Mouse (Mus musculus) olfactory bulb, adult 2 months (tissue): ENCODE data around the gene Tusc1. TPM values are rescaled to one million over a fixed set of nuclear protein-coding genes. Genes with fewer than 3 reads are reported as not detected.

Source experiments
- H3K27ac ChIP-seq: fragments of 200-500 bp; 2 replicates; pipeline ENCODE4 v1.5.1; 2012; ENCODE audit warnings: low read depth, low read length; ENCODE audit not compliant: insufficient read depth
- H3K4me1 ChIP-seq: fragments of 200-500 bp; 2 replicates; pipeline ENCODE4 v1.6.1; 2012; ENCODE audit warnings: low read length; ENCODE audit not compliant: control insufficient read depth, insufficient read depth
- H3K4me3 ChIP-seq: fragments of 200-500 bp; 2 replicates; pipeline ENCODE4 v1.5.1; 2012; ENCODE audit warnings: mild to moderate bottlenecking, low read depth, low read length, moderate library complexity; ENCODE audit not compliant: insufficient read depth
- CTCF ChIP-seq: fragments of 200-500 bp; IDR thresholded peaks from 2 replicates; pipeline ENCODE4 v1.5.1; 2012; ENCODE audit warnings: low read depth, mild to moderate bottlenecking, low read length, moderate library complexity; ENCODE audit not compliant: insufficient read depth
- POLR2A ChIP-seq: fragments of 200-500 bp; IDR thresholded peaks from 2 replicates; pipeline ENCODE4 v1.6.1; 2012; ENCODE audit warnings: mild to moderate bottlenecking, low read depth, low read length, moderate library complexity; ENCODE audit not compliant: insufficient read depth
- WGBS: fragments of 180-500 bp; shearing (Covaris S2); methylation state at CpG from one replicate; pipeline ENCODE4 v1.1.7; 2018; 5-methylcytosine and 5-hydroxymethylcytosine counted together
- polyA plus RNA-seq: library from polyadenylated mRNA; stranded (reverse); fragments of >200 nt; gene quantifications from 2 replicates; pipeline ENCODE4 v1.2.4, GENCODE M21; 2012; ENCODE audit warnings: low replicate concordance; ENCODE audit not compliant: missing spikeins, insufficient read depth, insufficient read length

Gene Tusc1
- not detected in 2 replicates for polyA plus RNA-seq

DNA sequence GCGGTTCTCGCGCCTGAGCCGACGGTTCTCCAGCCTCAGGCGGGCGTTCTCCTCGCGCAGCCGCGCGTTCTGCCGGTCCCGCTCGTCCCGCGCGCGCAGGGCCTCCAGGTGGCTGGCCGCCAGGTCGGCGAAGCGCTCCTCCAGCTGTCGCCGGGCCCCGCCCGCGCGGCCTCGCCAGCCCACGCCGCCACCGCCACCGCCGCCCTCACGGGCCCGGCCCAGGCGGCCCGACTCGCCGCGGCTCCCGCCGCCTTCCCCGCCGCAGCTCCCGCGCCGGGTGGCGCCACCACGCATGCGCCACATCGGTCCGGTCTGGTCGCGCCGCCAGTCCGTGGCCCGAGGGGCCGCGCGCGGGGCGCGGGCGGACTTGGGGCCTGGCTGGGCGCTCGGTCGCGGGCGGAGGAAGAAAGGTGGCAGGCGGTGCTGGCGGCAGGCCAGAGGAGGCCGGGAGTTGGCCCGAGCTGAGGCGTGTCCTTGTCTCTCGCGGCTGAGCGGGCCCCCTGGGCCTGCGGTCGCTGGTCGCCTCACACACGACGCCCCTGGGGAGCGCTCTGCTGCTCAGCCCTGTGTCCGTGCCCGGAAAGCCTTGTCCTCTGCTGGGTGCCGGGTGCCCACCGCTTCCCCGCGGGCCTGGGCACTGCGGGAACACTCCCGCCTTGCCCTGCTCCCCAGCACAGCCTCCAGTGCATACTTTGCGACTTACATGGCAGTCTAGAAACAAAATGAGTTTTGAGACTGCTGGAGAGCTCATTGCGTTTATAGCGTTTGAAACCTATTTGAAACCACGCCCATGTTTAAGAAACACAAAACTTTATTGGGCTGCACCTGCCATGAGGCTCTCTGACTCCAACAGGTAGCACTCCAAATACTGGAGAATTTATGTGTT is at the start of gene Tusc1:
Tusc1 (minus strand) TSS at position 394 of the 886 bp plus-strand sequence.
- peak within 1 kb of the TSS; percentile 60 for H3K27ac ChIP-seq
- H3K4me1 ChIP-seq, result 0 out of 2 replicates have a peak, but pooled peaks cover 2% of the 10 kb centered on the region
- peak within 1 kb of the TSS; percentile 59 for H3K4me3 ChIP-seq
- WGBS, result 5% methylated on average over 97 of the region's 97 CpGs
- TF ChIP-seq POLR2A (peak; percentile 45), CTCF (no peak)

DNA sequence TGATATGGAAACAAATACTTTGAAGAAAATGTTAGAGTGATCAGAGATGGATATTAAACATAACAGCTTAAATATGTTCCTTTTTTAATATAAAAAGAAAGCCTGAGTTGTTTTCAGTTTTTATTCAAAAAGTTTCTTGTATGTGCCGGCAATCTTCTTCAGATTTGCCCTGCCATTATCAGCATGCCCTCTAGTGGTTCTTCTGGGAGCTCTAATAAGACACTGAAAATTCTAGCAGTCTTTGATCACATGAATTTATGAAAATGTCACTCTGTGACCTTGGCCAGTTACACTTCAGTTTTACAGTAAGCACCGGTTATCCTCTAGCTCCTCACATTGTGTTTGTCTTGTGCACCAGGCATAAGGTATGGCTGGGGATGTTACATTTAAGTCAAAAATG is 17.6 kb upstream of the Tusc1 start:
- WGBS, result 52% methylated on average over 2 of the region's 2 CpGs
- Histone ChIP-seq H3K4me1 (no peaks in the 10 kb centered on the region), H3K4me3 (no peak overlapping the region), H3K27ac (no peak overlapping the region)
- no peak for TF ChIP-seq POLR2A
- TF ChIP-seq CTCF, result no peak

- 94% methylated on average over 2 of the region's 2 CpGs for WGBS
- Histone ChIP-seq H3K27ac (no peak overlapping the region), H3K4me3 (no peak overlapping the region), H3K4me1 (no peaks in the 10 kb centered on the region)
- TF ChIP-seq CTCF (no peak), POLR2A (no peak)
Observed at GRCm38 (mm10) chr4:93344357-93344756, 9.0 kb upstream of the Tusc1 start.

DNA sequence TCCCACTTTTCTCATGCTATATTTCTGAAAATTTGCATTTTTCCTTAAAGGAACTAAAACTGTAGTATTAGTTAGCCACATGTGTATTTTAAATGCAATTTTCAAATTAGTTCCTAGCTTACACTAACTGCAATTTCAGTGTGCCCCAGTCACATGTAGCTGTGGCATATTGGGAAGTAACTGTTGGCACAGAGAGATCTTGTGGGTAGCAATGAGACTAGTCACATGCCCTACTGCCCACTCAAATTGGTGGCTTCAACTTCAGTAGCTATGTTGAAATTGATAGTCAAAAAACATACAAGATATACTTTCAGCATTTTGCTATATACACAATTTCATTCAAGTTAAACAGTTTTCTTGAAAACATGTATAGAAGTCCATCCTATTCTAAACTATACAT is 6.3 kb upstream of the Tusc1 start:
- H3K4me1 ChIP-seq, result no peaks in the 10 kb centered on the region
- no peak overlapping the region for H3K27ac ChIP-seq
- TF ChIP-seq CTCF (no peak), POLR2A (no peak)
- H3K4me3 ChIP-seq, result no peak overlapping the region

GRCm38 (mm10) chr4:93337977-93338376 is 2.7 kb upstream of the Tusc1 start:
- TF ChIP-seq POLR2A (no peak), CTCF (no peak)
- 88% methylated on average over 3 of the region's 3 CpGs for WGBS
- Histone ChIP-seq H3K4me1 (0 out of 2 replicates have a peak, but pooled peaks cover 2% of the 10 kb centered on the region), H3K27ac (no peak overlapping the region), H3K4me3 (no peak overlapping the region)

DNA sequence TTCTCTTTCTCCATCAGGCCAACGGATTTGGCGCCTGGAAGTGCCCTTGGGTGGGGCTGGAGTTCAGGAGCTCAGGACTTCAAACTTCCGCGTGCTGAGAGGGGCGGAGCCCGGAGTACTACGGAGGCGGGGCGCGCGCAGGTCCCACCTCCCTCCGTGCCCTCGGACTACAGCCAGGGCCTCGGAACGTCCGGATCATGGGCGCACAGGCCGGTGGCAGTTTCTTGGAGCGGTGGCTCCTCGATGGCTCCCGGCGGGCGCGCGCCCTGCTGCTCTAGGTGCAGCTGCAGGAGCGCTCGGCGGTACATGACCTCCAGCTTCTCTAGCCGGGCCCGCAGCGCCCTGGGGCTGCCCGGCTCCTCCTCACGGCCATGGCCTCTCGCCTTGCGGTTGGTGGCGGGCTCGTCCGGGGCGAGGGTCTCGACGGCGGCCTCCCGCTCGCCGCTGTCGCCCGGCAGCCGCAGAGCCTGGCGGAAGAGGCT is 634 bp downstream of the Tusc1 start:
- WGBS, result under 1% methylated on average over 49 of the region's 49 CpGs
- peak overlapping the region; percentile 59 for H3K4me3 ChIP-seq
- H3K4me1 ChIP-seq, result 0 out of 2 replicates have a peak, but pooled peaks cover 2% of the 10 kb centered on the region
- TF ChIP-seq CTCF (no peak), POLR2A (no peak)
- peak overlapping the region; percentile 60 for H3K27ac ChIP-seq

DNA sequence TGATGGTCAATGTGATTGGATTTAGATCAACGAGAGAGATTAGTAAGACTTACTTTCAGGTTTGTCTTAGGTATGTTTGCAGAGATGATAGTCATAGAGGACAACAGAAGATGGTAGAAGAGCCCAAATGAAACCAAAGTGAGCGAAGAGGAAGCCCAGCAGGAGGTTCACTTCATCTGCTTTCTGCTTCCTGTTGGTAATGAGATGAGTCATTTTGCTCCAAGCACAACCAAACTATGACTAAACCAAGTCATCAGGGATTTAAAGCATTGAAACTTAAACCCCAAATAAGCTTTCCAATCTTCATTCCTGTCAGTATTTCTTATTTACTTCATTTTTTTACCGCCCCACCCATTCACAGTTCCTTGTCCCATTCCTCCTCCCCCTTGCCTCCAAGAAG is 27.8 kb downstream of the Tusc1 start:
- WGBS, result 91% methylated on average over 3 of the region's 3 CpGs
- Histone ChIP-seq H3K4me1 (no peaks in the 10 kb centered on the region), H3K27ac (no peak overlapping the region), H3K4me3 (no peak overlapping the region)
- TF ChIP-seq POLR2A (no peak), CTCF (no peak)

- Histone ChIP-seq H3K4me1 (no peaks in the 10 kb centered on the region), H3K4me3 (no peak overlapping the region), H3K27ac (no peak overlapping the region)
- 83% methylated on average over 4 of the region's 4 CpGs for WGBS
- TF ChIP-seq CTCF, result no peak
- no peak for TF ChIP-seq POLR2A
Observed at GRCm38 (mm10) chr4:93286065-93286464, 49.2 kb downstream of the Tusc1 start.
